Mouse (Mus musculus): ENCODE data around the gene Cstb.
A peak's percentile ranks its signal among the peaks of the same experiment; 100 is the strongest.

Gene Cstb

DNA sequence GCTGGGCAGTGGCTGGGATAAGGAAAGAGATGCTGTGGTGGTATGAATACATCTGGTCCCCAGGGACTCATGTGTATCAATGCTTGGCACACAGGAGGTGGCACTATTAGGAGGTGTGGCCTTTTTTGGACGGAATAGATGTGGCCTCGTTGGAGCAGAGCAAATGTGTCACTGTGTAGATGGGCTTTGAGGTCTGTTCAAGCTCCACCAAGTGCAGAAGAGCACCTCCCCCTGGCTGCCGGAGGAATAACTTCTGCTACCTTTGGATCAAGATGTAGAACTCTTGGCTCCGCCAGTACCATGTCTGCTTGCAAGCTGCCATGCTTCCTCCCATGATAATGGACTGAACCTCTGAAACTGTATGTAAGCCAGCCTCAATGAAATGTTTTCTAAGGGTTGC lies 36.3 kb downstream of the Cstb start:
- DNase-seq (ENCODE audit: low read depth): no peak

DNA sequence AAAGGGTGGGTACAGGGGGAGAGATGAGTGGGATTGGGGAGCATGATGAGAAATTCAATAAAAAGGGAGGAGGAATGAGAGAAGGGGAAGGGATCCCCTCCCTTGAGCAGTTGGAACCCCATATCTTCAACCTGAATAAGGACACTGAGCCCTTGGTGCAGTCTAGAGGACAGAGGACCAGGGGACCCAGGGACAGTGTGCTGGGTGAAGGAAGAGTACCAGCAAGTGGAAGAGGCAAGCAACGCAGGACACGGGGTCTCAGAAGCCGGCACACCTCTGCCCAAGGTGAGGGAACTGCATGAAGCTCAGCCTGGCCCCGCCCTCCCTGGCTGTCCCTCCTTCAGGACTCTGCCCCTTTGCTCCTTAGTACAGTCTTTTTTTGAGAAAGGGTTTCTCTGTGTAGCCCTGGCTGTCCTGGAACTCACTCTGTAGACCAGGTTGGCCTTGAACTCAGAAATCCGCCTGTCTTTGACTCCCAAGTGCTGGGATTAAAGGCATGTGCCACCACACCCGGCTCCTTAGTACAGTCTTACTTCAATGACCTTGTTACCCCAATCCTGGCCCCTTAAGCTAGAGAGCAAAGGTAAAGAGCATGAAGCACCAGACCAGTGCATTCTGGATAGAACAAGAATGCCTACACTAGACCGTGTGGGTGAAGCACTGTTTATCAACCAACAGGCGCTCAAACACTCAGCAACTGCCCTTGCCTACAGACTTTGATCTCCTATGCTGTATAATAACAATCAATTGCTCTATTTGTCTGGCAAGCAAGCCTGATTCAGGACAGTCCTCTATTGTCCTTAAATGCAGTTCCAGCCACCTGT lies 37.7 kb downstream of the Cstb start:
- DNase-seq (ENCODE audit: low read depth): no peak

DNA sequence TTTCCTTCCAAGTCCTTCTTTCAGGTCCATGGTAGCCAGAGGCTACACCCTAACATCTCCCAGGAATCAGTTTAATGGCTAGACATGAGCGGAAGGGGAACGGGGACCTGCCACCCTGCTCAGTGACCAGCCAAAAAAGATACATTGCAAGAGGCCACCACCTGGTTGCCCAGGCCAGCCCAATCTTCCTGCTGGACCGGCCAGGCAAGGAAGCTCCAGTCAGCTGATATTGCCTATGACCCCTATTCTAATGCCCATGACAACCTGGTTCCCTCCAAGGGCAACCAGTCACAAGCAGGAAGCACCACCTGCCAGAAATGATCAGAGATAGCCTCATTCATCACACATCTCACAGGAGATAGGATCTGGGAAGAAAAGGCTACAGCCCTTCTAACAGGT lies 38.3 kb downstream of the Cstb start:
- no peak for DNase-seq (ENCODE audit: low read depth)

DNA sequence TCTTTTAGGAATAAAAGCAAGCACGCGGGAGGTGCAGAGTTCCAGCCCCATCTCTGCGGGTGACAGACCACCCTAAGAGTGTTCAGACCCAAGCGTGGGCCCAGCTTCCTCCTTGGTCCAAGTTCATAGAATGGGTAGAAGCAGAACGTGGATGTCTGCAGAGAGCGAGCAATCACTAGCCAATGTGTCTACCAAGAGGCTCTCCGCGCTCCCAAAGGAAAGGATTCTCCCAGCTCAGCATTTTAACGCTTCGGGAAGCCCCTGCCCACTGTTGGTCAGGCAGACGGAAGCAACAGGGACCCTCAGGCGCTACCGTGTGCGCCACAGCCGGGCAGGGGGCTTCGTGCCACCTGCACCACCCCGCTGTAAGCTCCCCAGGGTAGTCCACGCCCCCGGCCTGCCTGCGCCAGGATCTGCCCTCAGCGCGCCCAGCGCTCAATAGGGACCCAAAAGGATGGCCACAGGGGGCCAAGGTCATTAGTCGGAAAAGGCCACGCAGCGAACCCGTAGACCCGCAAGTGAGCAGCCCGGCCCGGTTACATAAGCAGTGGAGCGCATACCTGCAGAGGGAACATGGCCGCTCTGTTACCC lies 38.8 kb downstream of the Cstb start:
- no peak for DNase-seq (ENCODE audit: low read depth)

DNA sequence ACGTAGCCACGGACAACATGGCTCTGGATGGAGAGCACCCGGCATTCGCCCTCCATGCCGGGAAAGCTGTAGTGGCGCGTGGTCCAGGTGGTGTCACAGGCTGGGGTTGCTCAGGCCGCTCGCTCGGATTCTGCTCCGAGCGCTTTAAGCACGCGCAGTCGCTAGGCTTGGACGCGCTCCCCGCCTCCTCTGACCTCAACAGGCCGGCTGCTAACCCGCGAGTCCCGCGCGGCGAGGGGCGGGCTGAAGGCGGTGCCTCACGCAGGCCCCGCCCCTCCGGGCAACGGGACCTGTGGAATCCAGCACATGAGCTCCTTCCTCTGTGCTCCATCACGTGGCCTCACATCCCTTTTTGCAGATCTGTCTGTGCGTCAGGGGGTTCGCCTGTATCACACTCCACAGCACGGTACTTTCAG lies 39.3 kb downstream of the Cstb start, which contains the start of gene Pdxk:
TSS of gene Pdxk (minus strand) at position 184 of the 416 bp plus-strand sequence.
- peak; percentile 91 for DNase-seq (ENCODE audit: low read depth)

DNA sequence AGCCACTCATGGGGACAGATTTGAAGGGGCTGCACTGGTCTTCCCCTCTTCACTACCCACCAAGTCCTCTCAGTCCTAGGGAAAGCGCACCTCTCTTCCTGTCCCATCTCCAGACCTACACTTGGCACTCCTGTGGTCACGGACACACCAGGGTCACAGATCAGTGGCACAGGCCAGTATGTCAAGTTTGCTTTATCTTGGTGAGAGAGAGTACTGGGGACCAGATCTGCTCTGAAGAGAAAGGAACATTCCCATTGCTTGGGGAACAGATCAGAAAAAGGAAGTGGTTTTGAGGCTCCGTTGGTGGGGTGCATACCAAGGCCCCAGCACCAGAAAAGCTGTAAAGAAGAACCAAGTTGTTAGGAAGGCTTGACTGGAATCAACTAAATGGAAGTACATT lies 40.0 kb downstream of the Cstb start:
- no peak for DNase-seq (ENCODE audit: low read depth)

DNA sequence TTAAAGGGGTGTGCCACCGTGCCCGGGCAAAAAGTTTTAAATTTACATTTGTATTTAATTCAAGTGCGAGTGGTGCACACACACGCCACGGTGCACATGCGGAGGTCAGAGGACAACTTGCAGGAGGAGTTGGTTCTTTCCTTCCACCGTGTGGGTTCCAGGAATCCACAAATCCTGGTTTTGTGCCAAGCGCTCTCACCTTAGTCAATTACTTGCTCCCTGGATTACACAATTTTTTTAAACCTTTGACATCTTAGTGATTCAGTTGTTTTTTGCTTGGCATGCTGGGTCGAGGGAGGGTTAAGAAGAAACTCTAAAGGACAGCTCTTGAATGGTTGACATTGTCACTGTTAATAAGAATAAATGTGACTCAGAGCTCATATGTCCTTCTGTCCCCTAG lies 41.2 kb downstream of the Cstb start:
- no peak for DNase-seq (ENCODE audit: low read depth)

DNA sequence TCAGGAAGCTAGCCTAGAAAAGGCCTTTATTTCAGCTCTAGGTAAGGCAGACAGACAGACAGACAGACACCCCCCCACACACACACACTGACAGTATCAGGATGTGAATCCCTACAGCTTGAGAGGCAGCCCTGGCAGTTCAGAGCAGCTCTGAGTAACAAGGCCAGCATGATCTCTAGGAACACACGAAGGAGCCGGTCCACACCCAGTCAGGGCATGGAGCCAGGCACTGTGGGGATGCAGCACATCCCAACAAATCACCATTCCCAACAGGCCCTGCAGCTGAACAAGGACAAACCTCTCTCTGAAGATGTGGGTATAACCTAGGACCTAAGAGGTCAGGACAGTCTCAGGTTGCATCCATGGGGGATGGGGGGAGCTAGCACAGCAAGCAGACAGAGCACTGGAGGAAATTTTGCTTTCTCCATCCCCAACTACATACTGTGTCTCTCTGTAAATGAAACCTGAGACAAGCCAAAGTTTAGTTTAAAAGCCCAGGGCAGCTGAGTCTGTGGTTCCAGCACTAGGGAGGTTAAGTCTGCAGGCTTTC lies 42.4 kb downstream of the Cstb start:
- no peak for DNase-seq (ENCODE audit: low read depth)

DNA sequence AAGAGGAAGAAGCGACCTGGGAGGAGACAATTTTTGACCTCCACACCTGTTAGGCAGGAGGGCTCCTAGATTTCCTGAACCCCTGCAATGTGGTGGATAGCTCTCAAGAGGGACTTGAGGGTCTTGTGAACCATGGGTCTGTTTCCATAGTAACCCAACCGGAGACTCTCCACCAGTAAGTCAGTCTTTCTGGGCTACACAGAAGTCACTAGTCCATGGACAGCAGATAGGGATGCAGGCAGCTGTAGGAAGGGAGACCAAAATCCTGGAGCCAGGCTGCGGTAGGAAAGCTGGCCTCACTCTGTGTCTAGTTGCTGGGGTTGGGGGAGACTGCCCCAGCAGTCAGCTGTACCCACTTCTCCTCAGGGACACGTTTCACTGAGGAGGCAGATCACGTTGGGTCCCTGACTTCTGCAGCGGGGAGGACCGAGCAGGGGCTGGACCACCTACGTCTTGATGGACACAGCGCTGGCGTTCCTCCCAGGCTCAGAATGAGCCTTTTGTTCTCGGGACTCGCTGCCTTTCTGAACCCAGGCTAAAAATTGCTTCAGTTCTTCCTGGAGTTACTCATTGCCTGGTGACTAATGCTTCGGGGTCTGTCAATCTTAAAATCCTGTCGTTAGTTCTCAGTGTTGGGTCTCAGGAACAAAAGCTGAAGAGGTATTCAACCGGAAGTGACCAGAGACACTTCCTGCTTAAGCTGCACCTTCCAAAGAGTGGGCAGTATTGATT lies 45.3 kb downstream of the Cstb start:
- DNase-seq (ENCODE audit: low read depth): no peak

DNA sequence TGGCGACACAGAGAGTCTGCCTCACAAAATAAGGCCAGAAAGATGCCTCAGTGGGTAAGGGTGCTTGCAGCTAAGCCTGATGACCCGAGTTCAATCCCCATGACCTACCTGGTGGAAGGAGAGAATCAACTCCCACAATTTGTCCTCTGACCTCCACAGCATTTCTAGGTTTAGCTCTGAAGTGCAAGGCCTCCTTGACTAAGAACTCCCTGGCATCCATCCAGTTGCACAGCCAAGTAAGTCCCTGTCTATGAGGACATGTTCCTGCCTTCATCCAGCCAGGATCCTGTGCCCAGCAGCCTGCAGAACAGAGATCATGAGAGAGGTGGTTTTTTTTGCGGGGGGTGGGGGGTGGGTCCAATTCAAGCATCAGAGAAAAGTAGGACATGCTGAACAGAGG lies 46.6 kb downstream of the Cstb start:
- no peak for DNase-seq (ENCODE audit: low read depth)

DNA sequence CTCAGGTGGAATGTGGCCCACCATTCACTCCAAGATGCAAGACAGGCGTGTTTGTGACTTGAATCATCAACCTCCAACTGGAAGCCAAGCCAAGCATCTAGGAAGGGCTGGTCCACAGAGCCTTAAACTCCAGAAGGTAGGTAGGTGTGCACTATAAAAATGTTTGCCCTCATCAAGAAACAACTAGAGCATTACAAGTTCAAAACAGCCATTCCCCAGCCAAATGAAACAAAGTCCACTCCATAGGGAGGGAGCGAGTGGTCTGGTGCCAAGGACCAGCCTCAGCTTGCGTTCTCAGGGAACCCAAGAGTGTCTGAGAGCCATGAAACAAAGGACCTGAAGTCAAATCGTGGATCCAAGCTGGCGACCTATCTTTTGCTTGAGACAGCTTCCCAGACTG lies 48.0 kb downstream of the Cstb start:
- no peak for DNase-seq (ENCODE audit: low read depth)

DNA sequence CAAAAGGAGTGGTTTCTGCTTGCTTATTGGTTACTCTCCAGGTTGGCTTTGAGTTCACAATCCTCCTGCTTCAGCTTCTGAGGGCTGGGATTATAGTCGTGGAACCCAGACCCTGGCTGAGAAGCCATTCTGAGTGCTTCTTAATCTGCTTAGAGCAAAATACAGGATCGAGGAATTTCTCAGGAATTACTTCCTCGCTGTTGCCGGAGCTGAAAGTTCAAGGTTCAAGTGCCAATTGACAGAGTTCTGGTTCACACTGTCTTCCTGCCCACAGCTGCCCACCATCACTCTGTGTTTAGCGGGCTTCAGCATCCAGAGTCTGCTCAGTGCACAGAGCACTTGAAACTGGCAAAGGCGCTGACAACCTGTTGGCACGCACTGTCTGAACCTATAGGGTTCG lies 49.3 kb downstream of the Cstb start:
- no peak for DNase-seq (ENCODE audit: low read depth)

DNA sequence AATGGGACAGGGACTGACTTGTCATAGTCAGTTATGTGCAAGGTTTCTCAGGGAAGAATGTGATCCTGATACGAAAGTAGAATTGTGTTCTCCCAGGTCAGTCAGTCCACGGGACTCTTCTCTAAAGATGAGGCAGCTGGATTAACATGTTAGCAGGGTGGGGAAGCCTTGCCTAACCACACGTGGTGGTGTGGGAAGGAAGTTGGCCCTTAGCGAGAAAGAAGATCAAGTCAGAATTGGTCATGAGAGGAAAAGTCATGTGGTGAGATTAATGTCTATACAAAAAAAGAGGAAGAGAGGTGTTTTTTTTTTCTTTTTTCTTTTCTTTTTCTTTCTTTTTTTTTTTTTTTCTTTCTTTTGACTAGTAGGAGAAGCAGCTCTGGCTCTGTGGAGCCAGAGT lies 51.4 kb downstream of the Cstb start:
- DNase-seq (ENCODE audit: low read depth): no peak
